Mouse (Mus musculus): ENCODE data around the gene Pdcd1lg2. TPM values are rescaled to one million over a fixed set of nuclear protein-coding genes. Genes with fewer than 3 reads are reported as not detected.

Pdcd1lg2 gene
- total and polyA plus RNA-seq, 3 experiments = 0.14 TPM; not detected in 2

DNA sequence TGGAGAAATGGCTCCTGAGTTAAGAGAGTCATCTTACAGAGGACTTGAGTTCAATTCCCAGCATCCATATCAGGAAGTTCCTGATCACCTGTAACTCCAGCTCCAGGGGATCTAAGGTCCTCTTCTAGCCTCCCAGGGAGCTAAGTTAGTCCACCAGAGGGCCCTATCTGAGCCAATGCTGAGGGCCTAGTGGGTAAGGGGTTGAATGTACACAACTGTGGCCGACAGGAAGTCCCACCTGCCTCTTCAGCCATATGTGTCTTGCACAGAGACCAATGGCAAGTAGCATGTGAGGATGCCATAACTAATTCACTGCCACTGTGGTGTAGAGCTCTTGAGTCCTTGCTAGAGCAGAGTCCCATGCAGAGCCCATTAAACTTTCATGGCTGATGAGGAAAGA lies 44.4 kb downstream of the Pdcd1lg2 start:
- no peaks in the 10 kb centered on the region for H3K36me3 ChIP-seq (ENCODE audit: control insufficient read depth, insufficient read depth, low read length)
- intact Hi-C loops (cut with DNase I) = no loop called here
- H3K4me3 ChIP-seq = no peak overlapping the region
- no peaks in the 10 kb centered on the region for H3K27me3 ChIP-seq (ENCODE audit: control insufficient read depth, insufficient read depth, low read length)
- H3K79me2 ChIP-seq (replicated peaks; ENCODE audit: control insufficient read depth, insufficient read depth, low read length) = no peaks in the 10 kb centered on the region
- TF ChIP-seq POLR2A (IDR thresholded peaks at IDR 0.05; ENCODE audit: insufficient read depth, low read depth, low read length) (no peak), EP300 (IDR thresholded peaks at IDR 0.05; ENCODE audit: insufficient read depth, low read depth, low read length) (no peak), CTCF (IDR thresholded peaks at IDR 0.05) (no peak)
- H3K4me1 ChIP-seq (ENCODE audit: control insufficient read depth, insufficient read depth, low read length) = no peaks in the 10 kb centered on the region
- 79% methylated on average over 1 of the region's 1 CpGs for WGBS
- DNase-seq = no peak
- no peak overlapping the region for H3K9ac ChIP-seq (ENCODE audit: low read depth, low read length)
- no peak overlapping the region for H3K27ac ChIP-seq

GRCm38 (mm10) chr19:29457982-29458381 lies 47.3 kb downstream of the Pdcd1lg2 start:
- no peaks in the 10 kb centered on the region for H3K79me2 ChIP-seq (replicated peaks; ENCODE audit: control insufficient read depth, insufficient read depth, low read length)
- WGBS = 100% methylated on average over 1 of the region's 1 CpGs

GRCm38 (mm10) chr19:29462462-29462861 lies 51.7 kb downstream of the Pdcd1lg2 start:
- Histone ChIP-seq H3K27ac (no peak overlapping the region), H3K9ac (ENCODE audit: low read depth, low read length) (no peak overlapping the region), H3K79me2 (replicated peaks; ENCODE audit: control insufficient read depth, insufficient read depth, low read length) (no peaks in the 10 kb centered on the region), H3K27me3 (ENCODE audit: control insufficient read depth, insufficient read depth, low read length) (no peaks in the 10 kb centered on the region), H3K4me3 (no peak overlapping the region), H3K4me1 (ENCODE audit: control insufficient read depth, insufficient read depth, low read length) (no peaks in the 10 kb centered on the region), H3K36me3 (ENCODE audit: control insufficient read depth, insufficient read depth, low read length) (no peaks in the 10 kb centered on the region)
- WGBS = 65% methylated on average over 4 of the region's 4 CpGs
- intact Hi-C loops (cut with DNase I) = no loop called here
- no peak for TF ChIP-seq EP300 (IDR thresholded peaks at IDR 0.05; ENCODE audit: insufficient read depth, low read depth, low read length)
- no peak for TF ChIP-seq POLR2A (IDR thresholded peaks at IDR 0.05; ENCODE audit: insufficient read depth, low read depth, low read length)
- no peak for TF ChIP-seq CTCF (IDR thresholded peaks at IDR 0.05)
- no peak for DNase-seq

More at GRCm38 (mm10) chr19:29457982-29458381, 47.3 kb downstream of the Pdcd1lg2 start:
- intact Hi-C loops (cut with DNase I) = no loop called here
- H3K4me1 ChIP-seq (ENCODE audit: control insufficient read depth, insufficient read depth, low read length) = no peaks in the 10 kb centered on the region
- H3K27ac ChIP-seq = no peak overlapping the region
- no peak overlapping the region for H3K9ac ChIP-seq (ENCODE audit: low read depth, low read length)
- H3K27me3 ChIP-seq (ENCODE audit: control insufficient read depth, insufficient read depth, low read length) = no peaks in the 10 kb centered on the region
- TF ChIP-seq POLR2A (IDR thresholded peaks at IDR 0.05; ENCODE audit: insufficient read depth, low read depth, low read length) (no peak), CTCF (IDR thresholded peaks at IDR 0.05) (no peak), EP300 (IDR thresholded peaks at IDR 0.05; ENCODE audit: insufficient read depth, low read depth, low read length) (no peak)
- DNase-seq = no peak
- no peak overlapping the region for H3K4me3 ChIP-seq
- H3K36me3 ChIP-seq (ENCODE audit: control insufficient read depth, insufficient read depth, low read length) = no peaks in the 10 kb centered on the region

DNA sequence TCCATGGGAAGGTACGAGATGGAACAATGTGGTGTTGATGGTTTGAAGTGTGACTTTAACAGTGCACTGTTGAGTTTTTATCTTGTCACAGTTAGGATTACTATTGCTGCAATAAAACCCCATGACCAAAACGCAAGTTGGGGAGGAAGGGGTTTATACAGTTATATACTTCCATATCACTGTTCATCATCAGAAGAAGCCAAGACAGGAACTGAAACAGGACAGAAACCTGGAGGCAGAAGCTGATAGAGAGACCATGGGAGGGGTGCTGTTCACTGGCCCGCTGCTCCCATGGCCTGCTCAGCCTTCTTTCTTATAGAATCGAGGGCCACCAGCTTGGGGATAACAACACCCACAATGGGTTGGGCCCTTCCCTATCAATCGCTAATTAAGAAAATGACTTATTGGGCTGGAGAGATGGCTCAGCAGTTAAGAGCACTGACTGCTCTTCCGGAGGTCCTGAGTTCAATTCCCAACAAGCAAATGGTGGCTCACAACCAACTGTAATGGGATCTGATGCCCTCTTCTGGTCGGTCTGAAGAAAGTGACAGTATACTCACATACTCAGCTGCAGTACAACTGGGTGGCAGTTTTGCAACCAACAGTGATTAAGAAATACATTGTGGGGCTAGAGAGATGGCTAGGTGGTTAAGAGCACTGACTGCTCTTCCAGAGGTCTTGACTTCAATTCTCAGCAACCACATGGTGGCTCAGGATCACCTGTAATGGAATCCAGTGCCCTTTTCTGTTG lies 53.1 kb downstream of the Pdcd1lg2 start:
- no peak for DNase-seq
- TF ChIP-seq EP300 (IDR thresholded peaks at IDR 0.05; ENCODE audit: insufficient read depth, low read depth, low read length) = no peak
- no peak for TF ChIP-seq CTCF (IDR thresholded peaks at IDR 0.05)
- TF ChIP-seq POLR2A (IDR thresholded peaks at IDR 0.05; ENCODE audit: insufficient read depth, low read depth, low read length) = no peak
- no peaks in the 10 kb centered on the region for H3K36me3 ChIP-seq (ENCODE audit: control insufficient read depth, insufficient read depth, low read length)
- H3K4me1 ChIP-seq (ENCODE audit: control insufficient read depth, insufficient read depth, low read length) = peaks cover 1% of the 10 kb centered on the region; the same call in 1 of the 2 replicates
- no peak overlapping the region for H3K9ac ChIP-seq (ENCODE audit: low read depth, low read length)
- H3K27ac ChIP-seq = no peak overlapping the region
- intact Hi-C loops (cut with DNase I) = no loop called here
- no peak overlapping the region for H3K4me3 ChIP-seq
- H3K27me3 ChIP-seq (ENCODE audit: control insufficient read depth, insufficient read depth, low read length) = no peaks in the 10 kb centered on the region
- H3K79me2 ChIP-seq (replicated peaks; ENCODE audit: control insufficient read depth, insufficient read depth, low read length) = no peaks in the 10 kb centered on the region
- WGBS = 90% methylated on average over 7 of the region's 7 CpGs

GRCm38 (mm10) chr19:29466819-29467218 lies 56.1 kb downstream of the Pdcd1lg2 start:
- no peak overlapping the region for H3K4me3 ChIP-seq
- H3K36me3 ChIP-seq (ENCODE audit: control insufficient read depth, insufficient read depth, low read length) = peaks cover 10% of the 10 kb centered on the region
- intact Hi-C loops (cut with DNase I) = no loop called here
- H3K27ac ChIP-seq = no peak overlapping the region
- no peaks in the 10 kb centered on the region for H3K79me2 ChIP-seq (replicated peaks; ENCODE audit: control insufficient read depth, insufficient read depth, low read length)
- TF ChIP-seq EP300 (IDR thresholded peaks at IDR 0.05; ENCODE audit: insufficient read depth, low read depth, low read length) = no peak
- 89% methylated on average over 9 of the region's 9 CpGs for WGBS
- peaks cover 14% of the 10 kb centered on the region for H3K4me1 ChIP-seq (ENCODE audit: control insufficient read depth, insufficient read depth, low read length)
- H3K9ac ChIP-seq (ENCODE audit: low read depth, low read length) = no peak overlapping the region
- H3K27me3 ChIP-seq (ENCODE audit: control insufficient read depth, insufficient read depth, low read length) = no peaks in the 10 kb centered on the region
- DNase-seq = no peak

- TF ChIP-seq EP300 (IDR thresholded peaks at IDR 0.05; ENCODE audit: insufficient read depth, low read depth, low read length) (0 out of 2 replicates have a peak, but pooled peaks have one; percentile 67), POLR2A (IDR thresholded peaks at IDR 0.05; ENCODE audit: insufficient read depth, low read depth, low read length) (no peak)
- Histone ChIP-seq H3K36me3 (ENCODE audit: control insufficient read depth, insufficient read depth, low read length) (peaks cover 14% of the 10 kb centered on the region), H3K9ac (ENCODE audit: low read depth, low read length) (no peak overlapping the region), H3K27ac (peak overlapping the region; percentile 98), H3K27me3 (ENCODE audit: control insufficient read depth, insufficient read depth, low read length) (no peaks in the 10 kb centered on the region), H3K4me1 (ENCODE audit: control insufficient read depth, insufficient read depth, low read length) (peaks cover 17% of the 10 kb centered on the region), H3K4me3 (no peak overlapping the region), H3K79me2 (replicated peaks; ENCODE audit: control insufficient read depth, insufficient read depth, low read length) (no peaks in the 10 kb centered on the region)
- 36% methylated on average over 10 of the region's 10 CpGs for WGBS
- intact Hi-C loops (cut with DNase I) = no loop called here
- DNase-seq = peak; percentile 68 to 80
Measured at GRCm38 (mm10) chr19:29468941-29469685, 58.4 kb downstream of the Pdcd1lg2 start.

Data from heart, adult 2 months (tissue).